In the genomic region with DNA sequence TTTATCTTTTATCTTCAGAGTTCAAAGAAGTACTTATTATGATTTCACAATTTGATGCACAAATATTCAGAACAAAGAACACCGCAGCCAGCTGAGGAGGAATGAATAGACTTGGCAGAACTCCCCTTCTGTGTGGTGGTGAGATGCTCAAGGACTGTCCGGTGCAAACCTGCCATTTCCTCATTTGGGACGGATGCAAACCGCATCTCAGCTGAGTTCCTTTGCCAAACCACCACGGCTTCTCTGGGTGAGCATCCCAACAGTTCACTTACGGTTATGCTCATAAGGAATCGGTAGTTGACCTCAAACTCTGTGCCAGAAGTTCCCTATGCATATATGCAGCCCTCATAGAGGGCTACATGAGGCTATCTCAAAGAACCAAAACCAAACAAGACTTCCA, we compare ENCODE assay signal across 24 mouse cellular contexts. TPM values are rescaled to one million over a fixed set of nuclear protein-coding genes. Genes with fewer than 3 reads are reported as not detected.
"Had no signal": no experiment of that assay in that cellular context is flagged by ENCODE, and none has a peak within 500 bp of the region (broad histone marks: within the 10 kb centered on the region; RNA-seq: fewer than 3 reads in every experiment).

No protein-coding gene starts in this region.

- H3K27me3 ChIP-seq: limb, embryonic 15.5 days; midbrain, embryonic 13.5 days had no signal

- ATAC-seq: midbrain, embryonic 13.5 days; midbrain, embryonic 16.5 days had no signal

- H3K4me3 ChIP-seq: layer of hippocampus, adult 2 months; limb, embryonic 12.5 days; limb, embryonic 15.5 days; lung, embryonic 15.5 days; megakaryocyte, embryonic 14.5 days; midbrain, embryonic 10.5 days; midbrain, embryonic 13.5 days; myocyte; neural tube, embryonic 13.5 days had no signal

- H3K9ac ChIP-seq: limb, embryonic 12.5 days; limb, embryonic 15.5 days; liver, embryonic 14.5 days; lung, embryonic 15.5 days; midbrain, embryonic 13.5 days; neural tube, embryonic 13.5 days had no signal

- H3K27ac ChIP-seq: kidney, postnatal 0 days; layer of hippocampus, adult 2 months; limb, embryonic 12.5 days; limb, embryonic 15.5 days; liver, embryonic 14.5 days; lung, embryonic 15.5 days; midbrain, embryonic 10.5 days; midbrain, embryonic 13.5 days; neural tube, embryonic 13.5 days had no signal

- H3K36me3 ChIP-seq: limb, embryonic 12.5 days; limb, embryonic 15.5 days; lung, embryonic 15.5 days; midbrain, embryonic 13.5 days; neural tube, embryonic 13.5 days had no signal

- H3K9me3 ChIP-seq: limb, embryonic 12.5 days; limb, embryonic 15.5 days; lung, embryonic 15.5 days; midbrain, embryonic 10.5 days; midbrain, embryonic 13.5 days; neural tube, embryonic 13.5 days had no signal

- H3K4me1 ChIP-seq: limb, embryonic 12.5 days; limb, embryonic 15.5 days; lung, embryonic 15.5 days; neural tube, embryonic 13.5 days had no signal

- H3K4me2 ChIP-seq: limb, embryonic 12.5 days; limb, embryonic 15.5 days; lung, embryonic 15.5 days; midbrain, embryonic 13.5 days; neural tube, embryonic 13.5 days had no signal

- DNase-seq: kidney, adult 2 months; left cerebral cortex, postnatal 4 days; lung, adult 18-20 months; lung, postnatal 10 days; lung, postnatal 4 days; retina, postnatal 1 day; right cerebral cortex, postnatal 25 days; spleen, adult 18-20 months; thymus, adult 18-20 months; thymus, postnatal 36 days had no signal

RNA-seq across cellular contexts. Expression of gene Bcat1, which starts 6.6 kb away (rescaled TPM):
- total RNA-seq: monocyte, adult 5-6 weeks; neutrophil, adult 5-6 weeks had no signal
